Mouse (Mus musculus) adrenal gland, adult 8-10 months (tissue): ENCODE data around the gene Trmt2a. TPM values are rescaled to one million over a fixed set of nuclear protein-coding genes. Genes with fewer than 3 reads are reported as not detected.

Experiments
- DNase-seq: peaks from one replicate; pipeline ENCODE4 v3.0.0; 2022
- total RNA-seq, 4 experiments: library from RNA; stranded (reverse); gene quantifications; 2 replicates each; pipeline ENCODE4 v1.2.4; 2022

Gene Trmt2a
- total RNA-seq, 4 experiments from 2014 or later: 49.8 to 66.4 (median 59.1) TPM

GRCm38 (mm10) chr16:18231451-18231850 lies 17.0 kb upstream of the Trmt2a start:
- no peak for DNase-seq

- no peak for DNase-seq
Observed at GRCm38 (mm10) chr16:18233451-18233850, 15.0 kb upstream of the Trmt2a start.

GRCm38 (mm10) chr16:18233919-18234670 lies 14.4 kb upstream of the Trmt2a start:
- no peak for DNase-seq

- peak; percentile 66 for DNase-seq
Observed at GRCm38 (mm10) chr16:18234671-18235388, 13.6 kb upstream of the Trmt2a start, which contains the start of gene Zdhhc8. TSS of gene Zdhhc8 (minus strand) at chr16:18235136.

GRCm38 (mm10) chr16:18235389-18236065 lies 13.0 kb upstream of the Trmt2a start:
- peak; percentile 74 for DNase-seq

- no peak for DNase-seq
Observed at GRCm38 (mm10) chr16:18236676-18237501, 11.6 kb upstream of the Trmt2a start.

GRCm38 (mm10) chr16:18241581-18241980 lies 6.9 kb upstream of the Trmt2a start:
- DNase-seq: no peak

- no peak for DNase-seq
Observed at GRCm38 (mm10) chr16:18247521-18248399, 719 bp upstream of the Trmt2a start.

- DNase-seq: peak; percentile 38
Observed at GRCm38 (mm10) chr16:18249364-18249967, 987 bp downstream of the Trmt2a start.

- DNase-seq: no peak
Observed at GRCm38 (mm10) chr16:18250231-18250630, 1.8 kb downstream of the Trmt2a start.

GRCm38 (mm10) chr16:18250828-18251790 lies 2.6 kb downstream of the Trmt2a start:
- no peak for DNase-seq

GRCm38 (mm10) chr16:18252736-18253135 lies 4.3 kb downstream of the Trmt2a start:
- no peak for DNase-seq

- no peak for DNase-seq
Observed at GRCm38 (mm10) chr16:18253866-18254265, 5.4 kb downstream of the Trmt2a start.

GRCm38 (mm10) chr16:18258221-18258620 lies 9.7 kb downstream of the Trmt2a start, which contains the start of gene Gm49776:
TSS of gene Gm49776 (minus strand) at chr16:18258321.
- no peak for DNase-seq

GRCm38 (mm10) chr16:18265024-18265423 lies 16.5 kb downstream of the Trmt2a start:
- DNase-seq: no peak

GRCm38 (mm10) chr16:18268182-18268581 lies 19.7 kb downstream of the Trmt2a start:
- no peak for DNase-seq

GRCm38 (mm10) chr16:18275166-18275565 lies 26.7 kb downstream of the Trmt2a start:
- DNase-seq: no peak

GRCm38 (mm10) chr16:18288166-18288565 lies 39.7 kb downstream of the Trmt2a start:
- peak; percentile 20 for DNase-seq

- DNase-seq: no peak
Observed at GRCm38 (mm10) chr16:18288581-18289061, 40.1 kb downstream of the Trmt2a start.
